Mouse (Mus musculus) ES-Bruce4 (cell line): ENCODE measurements at regions not wholly inside any gene's neighbourhood (a gene's known extent, or its start where the extent isn't known, plus 50 kb on each side); places are given as distances from the start of the nearest gene placed in this dataset.

Source experiments
- H3K27ac ChIP-seq: 2 replicates; pipeline ENCODE4 v1.5.1; 2012; ENCODE audit warnings: low read length, inconsistent platforms; ENCODE audit not compliant: insufficient read depth
- H3K27me3 ChIP-seq: 2 replicates; pipeline ENCODE4 v1.6.1; 2012; ENCODE audit warnings: mild to moderate bottlenecking, low read length, inconsistent platforms; ENCODE audit not compliant: control insufficient read depth, poor library complexity, insufficient read depth, severe bottlenecking
- H3K36me3 ChIP-seq: 2 replicates; pipeline ENCODE4 v1.6.1; 2012; ENCODE audit warnings: inconsistent platforms, mild to moderate bottlenecking, low read length, moderate library complexity; ENCODE audit not compliant: control insufficient read depth, poor library complexity, insufficient read depth, severe bottlenecking
- H3K4me1 ChIP-seq: one replicate; pipeline ENCODE4 v1.8.1; 2011; ENCODE audit warnings: low read length; ENCODE audit not compliant: control insufficient read depth, insufficient read depth
- H3K4me3 ChIP-seq: 2 replicates; pipeline ENCODE4 v1.5.1; 2011; ENCODE audit warnings: low read depth, mild to moderate bottlenecking, low read length
- H3K9ac ChIP-seq: 2 replicates; pipeline ENCODE4 v1.6.1; 2012; ENCODE audit warnings: low read depth, mild to moderate bottlenecking, inconsistent platforms; ENCODE audit not compliant: poor library complexity, severe bottlenecking
- H3K9me3 ChIP-seq: replicated peaks from 2 replicates; pipeline ENCODE4 v1.6.1; 2012; ENCODE audit warnings: mild to moderate bottlenecking, low read length, inconsistent platforms; ENCODE audit not compliant: control insufficient read depth, poor library complexity, insufficient read depth, severe bottlenecking
- CTCF ChIP-seq: IDR thresholded peaks from one replicate; pipeline ENCODE4 v1.8.1; 2011; ENCODE audit warnings: low read depth, low read length
- EP300 ChIP-seq: IDR thresholded peaks from 2 replicates; pipeline ENCODE4 v1.6.1; 2011; ENCODE audit warnings: low read depth, low read length; ENCODE audit not compliant: insufficient read depth
- POLR2A ChIP-seq: IDR thresholded peaks from one replicate; pipeline ENCODE4 v1.8.1; 2011; ENCODE audit warnings: low read length; ENCODE audit not compliant: insufficient read depth

DNA sequence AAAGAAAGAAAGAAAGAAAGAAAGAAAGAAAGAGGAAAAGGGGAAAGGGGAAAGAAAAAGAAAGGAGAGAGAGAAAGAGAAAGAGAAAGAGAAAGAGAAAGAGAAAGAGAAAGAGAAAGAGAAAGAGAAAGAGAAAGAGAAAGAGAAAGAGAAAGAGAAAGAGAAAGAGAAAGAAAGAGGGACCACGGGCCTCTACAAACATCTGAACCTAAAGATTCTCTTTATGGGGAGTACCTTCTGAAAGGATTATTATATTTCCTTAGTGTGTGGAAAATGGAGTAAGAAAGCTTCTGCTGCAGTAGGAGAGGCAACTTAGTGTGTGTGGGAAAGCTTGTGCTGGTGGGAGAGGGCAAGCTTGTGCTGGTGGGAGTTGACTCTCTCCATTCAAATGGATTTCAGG, 147.1 kb downstream of the Cth start:
- H3K36me3 ChIP-seq = no peaks in the 10 kb centered on the region
- H3K4me3 ChIP-seq = no peak overlapping the region
- H3K9me3 ChIP-seq = no peaks in the 10 kb centered on the region
- no peak for TF ChIP-seq CTCF
- H3K27ac ChIP-seq = no peak overlapping the region
- no peaks in the 10 kb centered on the region for H3K4me1 ChIP-seq
- H3K27me3 ChIP-seq = no peaks in the 10 kb centered on the region
- no peak overlapping the region for H3K9ac ChIP-seq

GRCm38 (mm10) chr3:157763487-157764199, 161.2 kb downstream of the Cth start:
- Histone ChIP-seq H3K27ac (no peak overlapping the region), H3K9me3 (no peaks in the 10 kb centered on the region), H3K4me1 (no peaks in the 10 kb centered on the region), H3K36me3 (no peaks in the 10 kb centered on the region), H3K4me3 (no peak overlapping the region), H3K9ac (no peak overlapping the region), H3K27me3 (no peaks in the 10 kb centered on the region)
- TF ChIP-seq EP300 (no peak), CTCF (no peak), POLR2A (no peak)

- Histone ChIP-seq H3K27ac (no peak overlapping the region), H3K4me1 (no peaks in the 10 kb centered on the region), H3K4me3 (no peak overlapping the region), H3K36me3 (no peaks in the 10 kb centered on the region), H3K9me3 (no peaks in the 10 kb centered on the region), H3K9ac (no peak overlapping the region), H3K27me3 (no peaks in the 10 kb centered on the region)
- TF ChIP-seq POLR2A (no peak), CTCF (no peak), EP300 (no peak)
These were observed 165.0 kb downstream of the Cth start for GRCm38 (mm10) chr3:157759856-157760255.

DNA sequence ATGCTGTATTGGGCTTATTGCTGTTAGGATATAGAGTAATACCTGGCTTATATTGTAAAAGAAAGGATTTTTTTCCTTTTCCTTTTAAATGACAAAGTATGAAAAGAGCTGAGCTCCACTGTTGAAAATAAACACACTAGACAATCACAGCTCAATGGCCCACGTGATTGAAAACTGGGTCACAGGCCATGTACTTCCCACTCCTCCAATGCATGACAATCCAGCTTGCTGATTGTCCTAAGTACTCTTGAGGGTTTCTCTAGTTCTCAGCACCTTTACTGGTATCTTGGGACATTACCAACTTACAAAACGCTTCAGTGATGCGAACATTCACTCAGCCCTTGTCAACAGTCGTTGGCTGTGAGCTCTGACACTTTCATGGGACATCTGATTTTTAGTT, 170.1 kb downstream of the Cth start:
- Histone ChIP-seq H3K36me3 (no peaks in the 10 kb centered on the region), H3K9me3 (no peaks in the 10 kb centered on the region), H3K4me1 (no peaks in the 10 kb centered on the region), H3K9ac (no peak overlapping the region), H3K27me3 (no peaks in the 10 kb centered on the region), H3K4me3 (no peak overlapping the region), H3K27ac (no peak overlapping the region)
- no peak for TF ChIP-seq EP300
- TF ChIP-seq CTCF = no peak
- no peak for TF ChIP-seq POLR2A

DNA sequence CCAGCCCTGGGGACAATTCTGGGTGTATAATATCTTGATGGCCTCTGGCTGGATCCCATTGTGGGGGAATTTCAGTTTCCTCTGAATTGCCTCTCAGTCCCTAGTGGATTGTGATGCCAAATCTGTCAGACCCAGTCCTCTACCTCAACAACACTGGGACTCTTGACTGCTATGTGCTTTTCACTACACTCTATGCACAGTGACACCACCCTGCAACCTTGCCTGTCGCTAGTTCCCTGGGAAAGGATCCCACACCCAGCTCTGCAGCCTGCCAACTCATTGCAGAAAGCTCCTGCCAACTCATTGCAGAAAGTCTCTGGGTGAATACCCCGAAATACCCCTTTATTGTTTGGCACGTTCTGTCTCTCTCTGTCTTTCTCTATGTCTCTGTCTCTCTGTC, 174.6 kb downstream of the Cth start:
- TF ChIP-seq POLR2A (no peak), CTCF (no peak), EP300 (no peak)
- Histone ChIP-seq H3K27ac (no peak overlapping the region), H3K36me3 (no peaks in the 10 kb centered on the region), H3K27me3 (no peaks in the 10 kb centered on the region), H3K9me3 (no peaks in the 10 kb centered on the region), H3K4me3 (no peak overlapping the region), H3K9ac (no peak overlapping the region), H3K4me1 (no peaks in the 10 kb centered on the region)

- no peaks in the 10 kb centered on the region for H3K27me3 ChIP-seq
- no peak overlapping the region for H3K4me3 ChIP-seq
- H3K36me3 ChIP-seq = no peaks in the 10 kb centered on the region
- no peaks in the 10 kb centered on the region for H3K4me1 ChIP-seq
- no peak overlapping the region for H3K27ac ChIP-seq
- H3K9ac ChIP-seq = no peak overlapping the region
- TF ChIP-seq CTCF = no peak
- TF ChIP-seq POLR2A = no peak
- TF ChIP-seq EP300 = no peak
- H3K9me3 ChIP-seq = no peaks in the 10 kb centered on the region
These were observed 176.4 kb downstream of the Cth start for GRCm38 (mm10) chr3:157748395-157749037.
